Mouse (Mus musculus) lung, embryonic 16.5 days (tissue): ENCODE data around the gene Stambp. TPM values are rescaled to one million over a fixed set of nuclear protein-coding genes. Genes with fewer than 3 reads are reported as not detected.
A peak's percentile ranks its signal among the peaks of the same experiment; 100 is the strongest.

ENCODE experiments used
- ATAC-seq: fragments of 200-750 bp; cut with Nextera tagmentation; 2 replicates; pipeline ENCODE4 v1.8.0; 2017; ENCODE audit warnings: low read depth, mild to moderate bottlenecking, moderate library complexity
- H3K27ac ChIP-seq: fragments of 300-500 bp; sonication (generic); 2 replicates; pipeline ENCODE4 v1.5.1; 2014; ENCODE audit warnings: mild to moderate bottlenecking, control low read depth, low read length
- H3K27me3 ChIP-seq: fragments of 300-500 bp; sonication (generic); 2 replicates; pipeline ENCODE4 v1.6.1; 2014; ENCODE audit warnings: low read depth, low read length, mixed read lengths; ENCODE audit not compliant: control insufficient read depth, insufficient read depth
- H3K36me3 ChIP-seq: fragments of 300-500 bp; sonication (generic); 2 replicates; pipeline ENCODE4 v1.6.1; 2014; ENCODE audit warnings: low read length; ENCODE audit not compliant: control insufficient read depth, insufficient read depth
- H3K4me1 ChIP-seq: fragments of 300-500 bp; sonication (generic); replicated peaks from 2 replicates; pipeline ENCODE4 v1.6.1; 2014; ENCODE audit warnings: low read length, mixed read lengths; ENCODE audit not compliant: control insufficient read depth, insufficient read depth
- H3K4me2 ChIP-seq: fragments of 300-500 bp; sonication (generic); 2 replicates; pipeline ENCODE4 v1.6.1; 2014; ENCODE audit warnings: low read depth, low read length, control low read depth
- H3K4me3 ChIP-seq: fragments of 300-500 bp; sonication (generic); 2 replicates; pipeline ENCODE4 v1.5.1; 2014; ENCODE audit warnings: mild to moderate bottlenecking, low read length, control low read depth
- H3K9ac ChIP-seq: fragments of 300-500 bp; sonication (generic); 2 replicates; pipeline ENCODE4 v1.6.1; 2014; ENCODE audit warnings: low read length, control low read depth
- H3K9me3 ChIP-seq: fragments of 300-500 bp; sonication (generic); 2 replicates; pipeline ENCODE4 v1.6.1; 2016; ENCODE audit warnings: low read length; ENCODE audit not compliant: control insufficient read depth
- WGBS: fragments of 180-500 bp; shearing (Covaris S2); extraction: QIAGEN DNeasy Blood & Tissue Kit; methylation state at CpG from one replicate; pipeline ENCODE4 v1.1.7; 2014; 5-methylcytosine and 5-hydroxymethylcytosine counted together
- polyA plus RNA-seq: library from polyadenylated mRNA; unstranded; fragments of >200 nt; fragmentation: Nextera tagmentation; extraction: Ambion mirVana; gene quantifications from 2 replicates; pipeline ENCODE4 v1.2.1, GENCODE M21; 2015

Gene Stambp
- polyA plus RNA-seq, 1 experiment from 2014 or later: 25.8 TPM

DNA sequence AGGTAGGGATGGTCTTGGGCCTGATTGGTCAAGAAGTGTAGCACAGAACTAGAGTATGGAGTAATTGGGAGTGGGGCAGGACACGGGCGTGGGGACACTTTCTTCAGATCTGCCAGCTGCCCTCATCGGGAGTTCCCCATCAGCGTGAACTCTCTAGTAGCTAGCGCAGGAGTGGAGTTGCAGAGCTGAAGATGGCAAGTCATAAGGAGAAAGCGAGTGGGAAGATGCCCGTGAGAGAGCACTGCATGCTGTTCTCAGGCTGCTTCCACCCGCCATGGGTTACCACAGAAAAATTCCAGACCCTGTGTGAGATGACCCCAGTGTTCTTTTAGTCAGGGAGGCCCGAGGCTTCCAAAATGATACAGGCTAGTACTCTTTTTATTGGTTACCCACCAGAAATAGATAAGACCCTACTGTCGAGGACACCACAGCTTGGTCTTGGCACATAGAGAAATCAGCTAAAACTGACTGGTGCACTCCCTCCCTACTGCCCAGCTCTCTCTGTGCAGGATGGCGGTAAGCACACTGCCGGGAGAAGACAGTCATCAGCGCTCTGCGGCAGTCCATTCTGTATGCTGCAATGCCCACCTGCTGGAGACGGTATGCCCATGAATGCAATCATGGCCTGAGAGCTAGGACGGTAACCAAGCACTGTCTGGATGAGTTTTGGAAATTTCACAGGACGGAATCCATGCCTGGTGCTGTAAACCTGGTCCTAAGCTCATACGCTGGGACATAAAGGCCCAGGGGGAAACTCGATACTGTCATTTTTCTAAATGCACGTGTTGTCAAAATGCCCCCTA, 9.8 kb upstream of the Stambp start:
- Histone ChIP-seq H3K36me3 (no peaks in the 10 kb centered on the region), H3K4me2 (no peak overlapping the region), H3K27ac (no peak overlapping the region), H3K27me3 (no peaks in the 10 kb centered on the region; the same call in 1 of the 2 replicates), H3K4me3 (no peak overlapping the region), H3K9me3 (no peaks in the 10 kb centered on the region), H3K4me1 (no peaks in the 10 kb centered on the region), H3K9ac (no peak overlapping the region)
- ATAC-seq: no peak; the same call in 1 of the 2 replicates
- WGBS: 55% methylated on average over 20 of the region's 20 CpGs

DNA sequence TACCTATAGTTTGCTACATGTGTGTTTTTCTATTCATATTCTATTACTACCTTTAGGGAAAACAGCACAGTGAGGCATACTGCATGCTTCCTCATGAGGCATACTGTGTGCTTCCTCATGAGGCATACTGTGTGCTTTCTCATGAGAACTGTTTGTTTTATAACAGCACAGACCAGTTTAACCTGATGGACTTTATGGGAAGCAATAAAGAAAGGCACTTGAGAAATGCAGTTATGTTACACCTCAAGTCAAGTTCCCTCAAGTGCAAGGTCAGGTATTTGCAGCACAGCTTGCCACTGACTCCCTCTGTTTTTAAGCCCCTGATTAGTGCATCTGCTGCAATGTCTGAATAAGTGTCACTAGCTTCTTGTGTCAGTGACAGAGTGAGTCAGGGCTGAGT, 5.0 kb upstream of the Stambp start:
- H3K36me3 ChIP-seq: no peaks in the 10 kb centered on the region
- no peaks in the 10 kb centered on the region for H3K9me3 ChIP-seq
- H3K4me3 ChIP-seq: no peak overlapping the region
- H3K9ac ChIP-seq: no peak overlapping the region
- H3K4me2 ChIP-seq: no peak overlapping the region
- H3K27me3 ChIP-seq: no peaks in the 10 kb centered on the region; the same call in 1 of the 2 replicates
- H3K4me1 ChIP-seq: 0 out of 2 replicates have a peak, but pooled peaks cover 2% of the 10 kb centered on the region
- no peak overlapping the region for H3K27ac ChIP-seq
- peak; percentile 51; the same call in 1 of the 2 replicates for ATAC-seq

DNA sequence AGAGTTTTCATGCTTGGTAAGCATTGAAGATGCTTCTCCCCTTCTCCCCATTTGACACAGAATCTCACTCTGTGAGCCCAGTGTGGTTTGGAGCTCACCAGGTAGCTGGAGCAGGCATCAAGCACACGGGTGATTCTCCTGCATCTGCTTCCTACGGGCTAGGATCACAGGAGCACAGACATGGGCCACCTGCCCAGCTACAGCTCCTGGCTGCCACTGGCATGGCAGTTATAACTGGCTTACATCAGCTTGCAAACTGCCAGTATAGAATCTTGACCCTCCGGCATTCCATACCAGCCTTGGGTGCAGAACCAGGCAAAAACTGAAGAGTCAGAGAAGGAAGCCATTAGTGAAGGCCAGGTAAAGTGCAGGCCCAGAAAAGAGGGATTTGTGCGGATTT, 3.1 kb upstream of the Stambp start:
- no peaks in the 10 kb centered on the region for H3K27me3 ChIP-seq
- H3K36me3 ChIP-seq: no peaks in the 10 kb centered on the region
- no peak overlapping the region for H3K27ac ChIP-seq
- H3K4me1 ChIP-seq: peaks cover 8% of the 10 kb centered on the region
- no peaks in the 10 kb centered on the region for H3K9me3 ChIP-seq
- 78% methylated on average over 4 of the region's 4 CpGs for WGBS
- H3K9ac ChIP-seq: no peak overlapping the region
- ATAC-seq: no peak
- H3K4me2 ChIP-seq: no peak overlapping the region
- H3K4me3 ChIP-seq: no peak overlapping the region

DNA sequence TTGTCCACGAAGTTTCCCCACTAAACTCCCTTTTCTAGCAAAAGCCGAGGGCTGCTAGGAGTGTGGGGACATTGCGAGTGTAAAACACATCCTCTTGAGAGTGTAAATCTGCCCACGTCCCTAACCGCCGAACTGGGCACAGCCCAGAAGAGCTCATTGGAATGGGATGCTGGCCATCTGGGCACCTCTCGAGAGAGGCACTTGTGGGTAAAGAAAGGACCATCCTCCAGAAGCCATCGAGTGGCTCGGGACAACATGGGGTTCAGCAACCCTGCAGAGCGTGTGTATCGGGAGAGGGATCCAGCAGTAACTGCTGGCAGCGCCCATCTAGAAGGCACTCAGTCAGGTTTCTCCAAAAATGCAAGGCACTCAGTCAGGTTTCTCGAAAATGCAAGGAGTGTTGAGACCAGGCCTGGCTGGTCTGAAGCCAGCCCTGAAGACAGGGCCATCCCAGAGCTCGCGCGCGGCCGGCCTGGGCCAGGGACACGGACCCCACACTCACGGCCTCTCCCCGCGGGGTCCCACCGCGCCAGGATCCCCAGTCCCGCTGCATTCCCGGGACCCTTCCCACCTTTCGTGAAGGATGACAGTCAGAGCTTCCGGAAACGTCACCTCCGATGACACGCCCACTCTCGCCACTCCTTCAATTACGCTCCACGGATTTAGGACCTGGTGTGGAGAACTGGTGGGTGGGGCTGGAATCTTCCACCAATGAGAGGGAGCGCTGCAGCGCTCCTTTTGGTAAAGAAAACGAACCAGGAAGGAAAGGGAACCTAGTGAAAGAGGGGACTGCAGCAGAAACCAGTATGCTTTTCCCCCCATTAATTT, 475 bp downstream of the Stambp start:
- ATAC-seq: peak; percentile 97
- H3K27ac ChIP-seq: peak overlapping the region; percentile 36
- WGBS: 4% methylated on average over 37 of the region's 37 CpGs

DNA sequence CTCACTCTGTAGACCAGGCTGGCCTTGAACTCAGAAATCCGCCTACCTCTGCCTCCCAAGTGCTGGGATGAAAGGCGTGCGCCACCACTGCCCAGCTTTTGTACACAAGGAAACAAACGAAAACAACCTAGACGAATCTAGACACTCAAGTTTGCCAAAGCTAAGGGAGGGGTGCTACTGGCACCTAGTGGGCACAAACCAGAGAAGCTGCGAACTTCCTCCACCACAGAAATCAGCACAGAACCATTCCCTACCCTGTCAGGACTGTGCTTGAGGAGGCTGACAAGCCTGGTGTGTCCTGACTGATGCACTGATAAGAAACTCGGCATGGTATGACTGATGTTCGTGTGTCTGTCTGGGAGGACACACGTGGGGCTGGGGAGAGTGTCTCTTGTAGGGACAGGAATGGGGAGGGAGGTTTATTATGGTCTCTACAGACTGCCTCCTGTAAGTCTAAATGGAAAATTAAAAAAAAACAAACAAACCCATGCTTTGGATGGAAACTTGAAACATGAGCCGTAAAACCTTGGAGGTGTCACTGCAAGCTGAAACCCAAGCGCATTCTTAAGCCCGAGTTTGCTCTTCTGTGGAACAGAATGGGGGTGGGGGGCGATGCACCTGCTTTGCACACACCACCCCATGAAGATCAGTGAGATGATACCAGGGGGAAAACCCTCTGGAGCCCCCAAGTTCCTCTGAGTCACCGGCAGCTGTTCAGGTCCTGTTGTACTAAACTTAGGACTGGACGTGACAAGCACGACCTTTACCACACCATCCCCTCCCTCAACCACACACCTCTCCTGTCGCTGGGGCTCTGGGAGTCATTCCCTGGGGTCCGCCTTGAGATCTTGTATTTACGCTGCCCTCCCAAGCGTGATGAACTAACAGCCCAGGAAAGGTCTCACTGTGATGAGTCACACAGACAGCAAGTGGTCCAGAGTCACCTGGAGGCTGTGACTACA, 3.3 kb downstream of the Stambp start:
- H3K4me3 ChIP-seq: no peak overlapping the region
- H3K9me3 ChIP-seq: no peaks in the 10 kb centered on the region
- peaks cover 8% of the 10 kb centered on the region for H3K4me1 ChIP-seq
- no peaks in the 10 kb centered on the region for H3K27me3 ChIP-seq
- ATAC-seq: no peak
- no peak overlapping the region for H3K27ac ChIP-seq
- no peak overlapping the region for H3K9ac ChIP-seq
- 58% methylated on average over 20 of the region's 20 CpGs for WGBS
- H3K36me3 ChIP-seq: no peaks in the 10 kb centered on the region
- H3K4me2 ChIP-seq: no peak overlapping the region

More for the DNA sequence above, 475 bp downstream of the Stambp start:
- H3K27me3 ChIP-seq: no peaks in the 10 kb centered on the region
- H3K4me2 ChIP-seq: peak overlapping the region; percentile 55
- H3K4me3 ChIP-seq: peak overlapping the region; percentile 68
- no peaks in the 10 kb centered on the region for H3K36me3 ChIP-seq
- H3K9ac ChIP-seq: peak overlapping the region; percentile 74
- no peaks in the 10 kb centered on the region for H3K9me3 ChIP-seq
- peaks cover 8% of the 10 kb centered on the region for H3K4me1 ChIP-seq

DNA sequence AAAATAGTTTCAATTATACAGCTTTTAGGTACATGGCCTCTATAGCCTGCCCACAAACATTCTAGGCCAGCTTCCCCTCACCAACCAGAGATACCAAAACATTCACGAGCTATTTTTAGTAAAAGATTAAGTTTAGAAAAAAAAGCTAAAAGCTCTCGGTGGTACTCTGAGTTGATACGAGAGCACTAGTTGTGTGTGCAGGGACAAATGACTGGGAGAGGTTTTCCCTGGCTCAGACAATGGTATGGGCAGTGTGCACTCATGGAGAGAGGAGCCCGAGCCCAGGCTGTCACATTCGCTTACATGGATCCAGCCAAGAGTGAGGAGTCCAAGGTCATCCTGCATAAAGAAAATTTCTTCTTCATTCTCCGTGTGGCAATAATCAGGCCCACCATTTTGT, 16.6 kb downstream of the Stambp start:
- H3K9me3 ChIP-seq: no peaks in the 10 kb centered on the region
- ATAC-seq: no peak
- H3K4me3 ChIP-seq: no peak overlapping the region
- H3K36me3 ChIP-seq: peaks cover 7% of the 10 kb centered on the region
- no peak overlapping the region for H3K27ac ChIP-seq
- H3K4me1 ChIP-seq: no peaks in the 10 kb centered on the region
- H3K4me2 ChIP-seq: no peak overlapping the region
- no peaks in the 10 kb centered on the region for H3K27me3 ChIP-seq
- H3K9ac ChIP-seq: no peak overlapping the region
- 66% methylated on average over 6 of the region's 6 CpGs for WGBS

DNA sequence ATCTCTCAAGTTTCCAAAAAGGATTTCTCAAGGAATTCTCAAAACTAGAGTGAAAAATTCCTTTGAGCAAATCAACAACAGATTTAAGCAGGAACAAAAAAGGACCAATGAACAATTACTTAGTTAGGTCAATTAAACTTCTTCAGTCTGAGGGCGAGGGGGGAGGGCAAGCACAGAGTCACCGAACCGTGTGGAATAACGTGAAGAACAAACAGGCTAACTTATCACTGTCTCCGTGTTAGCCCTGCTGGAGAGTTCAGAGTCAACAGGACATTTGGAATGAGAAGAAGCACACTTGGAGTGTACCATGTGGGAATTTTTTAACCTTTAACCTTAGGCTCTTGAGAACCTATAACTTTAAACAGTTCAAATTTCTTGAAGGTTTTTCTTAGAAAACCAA, 24.2 kb downstream of the Stambp start:
- Histone ChIP-seq H3K36me3 (peaks cover 6% of the 10 kb centered on the region), H3K27ac (no peak overlapping the region), H3K4me2 (no peak overlapping the region), H3K27me3 (no peaks in the 10 kb centered on the region), H3K9me3 (no peaks in the 10 kb centered on the region), H3K9ac (no peak overlapping the region), H3K4me1 (no peaks in the 10 kb centered on the region), H3K4me3 (no peak overlapping the region)
- ATAC-seq: no peak
- 46% methylated on average over 5 of the region's 5 CpGs for WGBS

DNA sequence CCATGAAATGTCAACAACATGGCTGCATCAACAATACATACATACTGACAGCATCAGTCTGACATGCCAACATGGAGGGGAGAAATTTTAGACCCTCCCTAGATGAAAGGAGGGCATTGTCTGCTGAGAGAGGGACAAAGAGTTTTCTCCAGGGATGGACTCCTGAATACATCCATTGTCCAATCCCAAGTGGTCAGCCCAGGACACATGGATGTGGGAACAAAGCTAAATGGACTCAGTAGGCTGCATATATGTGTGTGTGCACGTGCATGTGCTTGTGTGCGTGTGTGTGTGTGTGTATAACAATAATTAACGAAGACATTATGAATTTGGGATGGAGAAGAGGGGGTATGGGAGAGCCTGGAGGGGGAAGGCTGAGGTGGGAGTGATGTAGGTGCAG, 26.8 kb downstream of the Stambp start:
- no peaks in the 10 kb centered on the region for H3K27me3 ChIP-seq
- WGBS: 79% methylated on average over 3 of the region's 3 CpGs

More for the DNA sequence above, 26.8 kb downstream of the Stambp start:
- Histone ChIP-seq H3K4me3 (no peak overlapping the region), H3K4me2 (no peak overlapping the region), H3K27ac (no peak overlapping the region), H3K36me3 (peaks cover 6% of the 10 kb centered on the region), H3K9me3 (no peaks in the 10 kb centered on the region), H3K4me1 (peaks cover 5% of the 10 kb centered on the region), H3K9ac (no peak overlapping the region)
- ATAC-seq: no peak
